Mouse (Mus musculus) adrenal gland (tissue): ENCODE results near the gene Gm48552.

Source experiments
- intact Hi-C: fragments of 180-260 bp; cut with DNase I; formaldehyde crosslinking; loops from one replicate; pipeline ENCODE4 v1.15.1; 2025
- microRNA-seq, 2 experiments: library from miRNA; unstranded; fragments of <30 nt; microRNA quantifications; one replicate each; pipeline ENCODE4; 2019

The Gm48552 gene

GRCm38 (mm10) chr10:81429605-81430061, 40.8 kb downstream of the Gm48552 start:
- intact Hi-C loops, result no loop called here

GRCm38 (mm10) chr10:81430141-81430830, 41.5 kb downstream of the Gm48552 start:
- intact Hi-C loops, result no loop called here

GRCm38 (mm10) chr10:81430831-81431525, 42.2 kb downstream of the Gm48552 start:
- intact Hi-C loops, result no loop called here

- intact Hi-C loops, result no loop called here
Measured at GRCm38 (mm10) chr10:81431526-81432168, 42.8 kb downstream of the Gm48552 start.

- intact Hi-C loops, result no loop called here
Measured at GRCm38 (mm10) chr10:81432169-81432867, 43.5 kb downstream of the Gm48552 start.

- intact Hi-C loops, result no loop called here
Measured at GRCm38 (mm10) chr10:81432868-81433262, 44.1 kb downstream of the Gm48552 start.

GRCm38 (mm10) chr10:81433541-81434289, 44.9 kb downstream of the Gm48552 start:
- intact Hi-C loops, result no loop called here

GRCm38 (mm10) chr10:81434361-81435263, 45.8 kb downstream of the Gm48552 start:
- intact Hi-C loops, result no loop called here

GRCm38 (mm10) chr10:81435436-81435835, 46.6 kb downstream of the Gm48552 start:
- intact Hi-C loops, result no loop called here

Small RNA genes lying within 50 kb of the gene (microRNA-seq; reads per million reads assigned to microRNA genes)
- gene Mir1191b, result 0.12 to 0.57 reads per million in 2 experiments
- 0.57 to 1.4 reads per million in 2 experiments for gene Mir6913
